21 mouse cellular contexts compared by ENCODE assay signal in the genomic region with DNA sequence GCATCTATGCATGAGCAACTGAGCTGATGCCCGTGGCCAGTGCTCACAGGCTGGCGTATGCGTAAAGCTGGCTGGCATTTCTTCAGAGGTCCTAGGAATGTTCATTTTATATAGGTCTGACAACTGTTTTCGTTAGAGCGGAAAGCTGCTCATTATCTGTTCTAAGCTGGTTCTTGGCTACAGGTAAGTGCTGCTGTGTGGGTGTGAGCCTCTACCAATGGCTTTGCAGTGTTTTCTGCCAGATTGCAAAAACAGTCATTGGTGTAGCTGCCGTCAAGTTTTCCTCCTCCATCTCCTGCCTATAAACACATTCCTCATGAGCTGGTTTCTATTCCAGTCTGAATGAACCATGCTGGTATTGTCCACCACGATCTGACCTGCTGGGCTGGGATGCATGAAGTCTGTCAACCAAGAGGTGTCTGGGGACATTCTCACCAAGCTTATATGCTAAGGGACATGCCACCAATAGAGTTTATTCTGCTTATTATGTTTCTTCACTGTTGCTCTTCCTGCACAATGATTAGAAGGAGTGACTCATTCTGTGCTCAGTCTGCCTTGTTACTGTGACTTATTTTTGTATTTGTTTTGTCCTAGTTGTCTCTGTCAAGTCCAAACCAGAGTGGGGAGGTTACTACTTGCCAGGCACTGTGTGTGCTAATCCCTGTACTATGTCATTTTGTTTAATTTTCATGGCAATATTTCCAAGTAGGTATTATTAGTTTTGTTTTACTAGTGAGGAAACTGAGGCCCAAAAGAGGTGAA. TPM values are rescaled to one million over a fixed set of nuclear protein-coding genes. Genes with fewer than 3 reads are reported as not detected.
"Had no signal": no experiment of that assay in that cellular context is flagged by ENCODE, and none has a peak within 500 bp of the region (broad histone marks: within the 10 kb centered on the region; RNA-seq: fewer than 3 reads in every experiment).

No protein-coding gene starts in this region.

- H3K27ac ChIP-seq: limb, embryonic 10.5 days; liver, embryonic 15.5 days; midbrain, embryonic 10.5 days; neural tube, embryonic 15.5 days; stomach, embryonic 15.5 days had no signal

- H3K4me3 ChIP-seq: limb, embryonic 10.5 days; liver, embryonic 15.5 days; midbrain, embryonic 10.5 days; myocyte; neural tube, embryonic 15.5 days; stomach, embryonic 15.5 days had no signal

- H3K27me3 ChIP-seq: liver, embryonic 15.5 days; neural tube, embryonic 15.5 days; stomach, embryonic 15.5 days had no signal

- H3K9me3 ChIP-seq: limb, embryonic 10.5 days; liver, embryonic 15.5 days; midbrain, embryonic 10.5 days; neural tube, embryonic 15.5 days; stomach, embryonic 15.5 days had no signal

- H3K9ac ChIP-seq: liver, embryonic 15.5 days; neural tube, embryonic 15.5 days; stomach, embryonic 15.5 days had no signal

- DNase-seq: kidney, adult 2 months; kidney, postnatal 25 days; lung, adult 2 months; lung, postnatal 36 days; midbrain, embryonic 14.5 days; thymus, adult 2 months; thymus, postnatal 25 days had no signal

- H3K4me1 ChIP-seq: limb, embryonic 10.5 days; liver, embryonic 15.5 days; midbrain, embryonic 10.5 days; neural tube, embryonic 15.5 days; stomach, embryonic 15.5 days had no signal

- H3K4me2 ChIP-seq: liver, embryonic 11.5 days; liver, embryonic 15.5 days; neural tube, embryonic 15.5 days; stomach, embryonic 15.5 days had no signal

- ATAC-seq: intestine, embryonic 16.5 days; lung, postnatal 0 days had no signal

RNA-seq across cellular contexts. Expression of gene Tfap2e, which starts 56.5 kb away (rescaled TPM):
- total RNA-seq: layer of hippocampus, adult 18-20 months; left cerebral cortex, adult 18-20 months; megakaryocyte, adult 5-6 weeks had no signal
- polyA plus RNA-seq: intestine, embryonic 16.5 days; kidney, adult 2 months; kidney, embryonic 16.5 days; limb, embryonic 10.5 days; liver, embryonic 11.5 days; liver, embryonic 15.5 days; lung, postnatal 0 days; stomach, embryonic 15.5 days; urinary bladder, adult 2 months had no signal
